ENCODE assay signal across 25 mouse cellular contexts in genomic region chr7:64900249-64900648, GRCm38 (mm10). TPM values are rescaled to one million over a fixed set of nuclear protein-coding genes. Genes with fewer than 3 reads are reported as not detected.
DNase-seq lines count a peak whose midpoint lies in the region; ATAC-seq and TF ChIP-seq lines count a peak whose summit lies in the region.
"Had no signal": no experiment of that assay in that cellular context is flagged by ENCODE, and none has a peak within 500 bp of the region (broad histone marks: within the 10 kb centered on the region; RNA-seq: fewer than 3 reads in every experiment).

No protein-coding gene starts in this region.

- no peak overlapping the region for H3K4me3 ChIP-seq in cerebellum, adult 2 months (replicated peaks; ENCODE audit: insufficient read depth, low read depth, low read length)
- no peak overlapping the region for H3K4me3 ChIP-seq in forebrain, embryonic 14.5 days (ENCODE audit: low read depth, low read length)
- H3K4me3 ChIP-seq in forebrain, embryonic 15.5 days = no peak overlapping the region
- H3K4me3 ChIP-seq in forebrain, postnatal 0 days (ENCODE audit: low read depth, low read length) = no peak overlapping the region
- H3K4me3 ChIP-seq in forebrain, embryonic 11.5 days (ENCODE audit: low read depth, low read length) = no peak overlapping the region
- H3K4me3 ChIP-seq: embryonic facial prominence, embryonic 13.5 days; embryonic facial prominence, embryonic 15.5 days; erythroblast, embryonic 14.5 days; forebrain, embryonic 10.5 days; gastrocnemius, adult 2 months had no signal

- TF ChIP-seq POLR2A in cerebellum, adult 2 months (IDR thresholded peaks at IDR 0.05; ENCODE audit: borderline replicate concordance, insufficient read depth, low read length) = no peak
- no peak for TF ChIP-seq POLR2A in brain, embryonic 14.5 days (IDR thresholded peaks at IDR 0.05; ENCODE audit: borderline replicate concordance, extremely low read depth, insufficient read depth, insufficient read length, poor library complexity, severe bottlenecking)

- no peak for ATAC-seq in forebrain, embryonic 14.5 days
- ATAC-seq in forebrain, embryonic 15.5 days (replicated peaks) = no peak
- ATAC-seq in forebrain, postnatal 0 days = peak; percentile 65
- ATAC-seq in forebrain, embryonic 11.5 days (replicated peaks; ENCODE audit: low FRiP score) = no peak
- ATAC-seq: activated CD4-positive, CD25-positive, alpha-beta regulatory T cell, adult 4 months; CD4-positive, CD25-positive, alpha-beta regulatory T cell, adult 4 months; Patski had no signal

- no peak overlapping the region for H3K27ac ChIP-seq in cerebellum, adult 2 months (ENCODE audit: insufficient read depth, low read length)
- H3K27ac ChIP-seq in forebrain, embryonic 14.5 days (ENCODE audit: low read depth, low read length) = no peak overlapping the region
- no peak overlapping the region for H3K27ac ChIP-seq in forebrain, embryonic 15.5 days (replicated peaks)
- H3K27ac ChIP-seq in forebrain, postnatal 0 days (ENCODE audit: low read depth, low read length) = no peak overlapping the region
- H3K27ac ChIP-seq in forebrain, embryonic 11.5 days (ENCODE audit: low read depth, low read length) = no peak overlapping the region
- H3K27ac ChIP-seq: embryonic facial prominence, embryonic 13.5 days; embryonic facial prominence, embryonic 15.5 days; forebrain, embryonic 10.5 days; gastrocnemius, adult 2 months had no signal

- no peak overlapping the region for H3K9ac ChIP-seq in forebrain, embryonic 14.5 days (ENCODE audit: low read length)
- no peak overlapping the region for H3K9ac ChIP-seq in forebrain, embryonic 15.5 days (replicated peaks)
- no peak overlapping the region for H3K9ac ChIP-seq in forebrain, postnatal 0 days
- H3K9ac ChIP-seq in forebrain, embryonic 11.5 days (ENCODE audit: low read length) = no peak overlapping the region
- H3K9ac ChIP-seq: embryonic facial prominence, embryonic 13.5 days; embryonic facial prominence, embryonic 15.5 days had no signal

- WGBS in cerebellum, adult 2 months = 33% methylated on average over 2 of the region's 2 CpGs
- 75% methylated on average over 2 of the region's 2 CpGs for WGBS in forebrain, embryonic 14.5 days
- 64% methylated on average over 2 of the region's 2 CpGs for WGBS in forebrain, embryonic 15.5 days
- WGBS in forebrain, postnatal 0 days = 59% methylated on average over 2 of the region's 2 CpGs
- 83% methylated on average over 2 of the region's 2 CpGs for WGBS in forebrain, embryonic 11.5 days

- TF ChIP-seq CTCF in cerebellum, adult 2 months (IDR thresholded peaks at IDR 0.05; ENCODE audit: borderline replicate concordance, insufficient read depth, low read depth, low read length) = no peak
- no peak for TF ChIP-seq CTCF in forebrain, postnatal 0 days (IDR thresholded peaks at IDR 0.05; ENCODE audit: low read depth)
- TF ChIP-seq CTCF in brain, embryonic 14.5 days (IDR thresholded peaks at IDR 0.05; ENCODE audit: borderline replicate concordance, extremely low read depth, insufficient read depth, insufficient read length) = no peak

- DNase-seq in cerebellum, postnatal 10 days = peak; percentile 55 to 63
- DNase-seq in cerebellum, adult 2 months = no peak
- peak; percentile 51 for DNase-seq in forebrain, embryonic 14.5 days (ENCODE audit: low spot score)
- peak; percentile 73 for DNase-seq in forebrain, postnatal 0 days
- DNase-seq in forebrain, embryonic 11.5 days (ENCODE audit: low spot score) = no peak
- peak; percentile 50 for DNase-seq in brain, embryonic 14.5 days (ENCODE audit: low read depth)
- no peak for DNase-seq in kidney, postnatal 25 days
- DNase-seq: adrenal gland, adult 8-10 months; adrenal gland, postnatal 14 days; adrenal gland, postnatal 36 days; B cell, adult 2 months; cerebellum, adult 11-12 months; cerebellum, adult 8-10 months; cerebellum, adult 9-11 months; gastrocnemius, adult 2 months had no signal

- no peaks in the 10 kb centered on the region for H3K4me1 ChIP-seq in cerebellum, adult 2 months (ENCODE audit: control insufficient read depth, insufficient read depth, low read length)
- no peaks in the 10 kb centered on the region for H3K4me1 ChIP-seq in forebrain, embryonic 14.5 days (ENCODE audit: control insufficient read depth, insufficient read depth, low read length)
- H3K4me1 ChIP-seq in forebrain, embryonic 15.5 days = no peaks in the 10 kb centered on the region
- H3K4me1 ChIP-seq in forebrain, postnatal 0 days (ENCODE audit: insufficient read depth) = peaks cover 6% of the 10 kb centered on the region; the same call in 1 of the 2 replicates
- H3K4me1 ChIP-seq in forebrain, embryonic 11.5 days (replicated peaks; ENCODE audit: control insufficient read depth, insufficient read depth, low read length) = no peaks in the 10 kb centered on the region
- H3K4me1 ChIP-seq: embryonic facial prominence, embryonic 15.5 days had no signal

- H3K9me3 ChIP-seq in forebrain, embryonic 14.5 days (replicated peaks; ENCODE audit: control insufficient read depth, low read length) = no peaks in the 10 kb centered on the region
- no peaks in the 10 kb centered on the region for H3K9me3 ChIP-seq in forebrain, embryonic 15.5 days
- no peaks in the 10 kb centered on the region for H3K9me3 ChIP-seq in forebrain, postnatal 0 days (ENCODE audit: low read length)
- no peaks in the 10 kb centered on the region for H3K9me3 ChIP-seq in forebrain, embryonic 11.5 days (ENCODE audit: control insufficient read depth, low read length)
- H3K9me3 ChIP-seq: embryonic facial prominence, embryonic 13.5 days; embryonic facial prominence, embryonic 15.5 days; forebrain, embryonic 10.5 days; G1E had no signal

- no peaks in the 10 kb centered on the region for H3K36me3 ChIP-seq in forebrain, embryonic 14.5 days (ENCODE audit: control insufficient read depth, insufficient read depth, low read length)
- no peaks in the 10 kb centered on the region for H3K36me3 ChIP-seq in forebrain, embryonic 15.5 days
- no peaks in the 10 kb centered on the region for H3K36me3 ChIP-seq in forebrain, postnatal 0 days (ENCODE audit: insufficient read depth)
- H3K36me3 ChIP-seq in forebrain, embryonic 11.5 days (ENCODE audit: control insufficient read depth, insufficient read depth, low read length) = no peaks in the 10 kb centered on the region
- H3K36me3 ChIP-seq: embryonic facial prominence, embryonic 13.5 days; embryonic facial prominence, embryonic 15.5 days; forebrain, embryonic 10.5 days; G1E had no signal

- H3K4me2 ChIP-seq in forebrain, embryonic 14.5 days (ENCODE audit: low read length) = no peak overlapping the region
- no peak overlapping the region for H3K4me2 ChIP-seq in forebrain, embryonic 15.5 days (replicated peaks)
- no peak overlapping the region for H3K4me2 ChIP-seq in forebrain, postnatal 0 days (ENCODE audit: low read depth)
- H3K4me2 ChIP-seq in forebrain, embryonic 11.5 days (ENCODE audit: low read depth, low read length, severe bottlenecking) = no peak overlapping the region
- H3K4me2 ChIP-seq: embryonic facial prominence, embryonic 13.5 days; embryonic facial prominence, embryonic 15.5 days had no signal

- H3K27me3 ChIP-seq in cerebellum, adult 2 months (ENCODE audit: control insufficient read depth, insufficient read depth, low read length) = no peaks in the 10 kb centered on the region; the same call in 1 of the 2 replicates
- H3K27me3 ChIP-seq in forebrain, embryonic 14.5 days (replicated peaks; ENCODE audit: control insufficient read depth, insufficient read depth, low read length) = no peaks in the 10 kb centered on the region
- no peaks in the 10 kb centered on the region for H3K27me3 ChIP-seq in forebrain, embryonic 15.5 days
- no peaks in the 10 kb centered on the region for H3K27me3 ChIP-seq in forebrain, postnatal 0 days (ENCODE audit: insufficient read depth, low read length)
- H3K27me3 ChIP-seq in forebrain, embryonic 11.5 days (ENCODE audit: control insufficient read depth, insufficient read depth, low read length) = no peaks in the 10 kb centered on the region
- H3K27me3 ChIP-seq: CH12.LX; embryonic facial prominence, embryonic 13.5 days; embryonic facial prominence, embryonic 15.5 days; Patski had no signal

RNA-seq across cellular contexts. Expression of gene Nsmce3, which starts 27.5 kb away (rescaled TPM):
- polyA plus RNA-seq in cerebellum, adult 2 months (2012; rRNA removed) = 6.6 and 6.8 TPM in 2 replicates
- 10.8 and 10.9 TPM in 2 replicates for polyA plus RNA-seq in forebrain, embryonic 14.5 days (2014; fragmentation: Nextera tagmentation; extraction: Ambion mirVana)
- 9.6 and 10.0 TPM in 2 replicates for polyA plus RNA-seq in forebrain, embryonic 15.5 days (2015; fragmentation: Nextera tagmentation; extraction: Ambion mirVana)
- total RNA-seq in forebrain, postnatal 0 days (2014; rRNA removed) = 16.2 and 20.5 TPM in 2 replicates
- 8.2 and 10.2 TPM in 2 replicates for polyA plus RNA-seq in forebrain, postnatal 0 days (2015; fragmentation: Nextera tagmentation; extraction: Ambion mirVana)
- 11.0 and 11.5 TPM in 2 replicates for polyA plus RNA-seq in forebrain, embryonic 11.5 days (2014; fragmentation: Nextera tagmentation; extraction: Ambion mirVana)
- 8.4 TPM in 2 replicates for polyA plus RNA-seq in brain, embryonic 14.5 days (2012; rRNA removed)

Comparison
In these comparisons a context has a peak if more than half of its experiments do, and no peak if none do; other contexts are left out.
1. DNase-seq: peak in cerebellum, postnatal 10 days (2 of 2), forebrain, embryonic 14.5 days (single experiment), forebrain, postnatal 0 days (single experiment) and brain, embryonic 14.5 days (single experiment); none in cerebellum, adult 2 months (0 of 2), forebrain, embryonic 11.5 days (single experiment) and kidney, postnatal 25 days (0 of 2).